Mouse (Mus musculus) heart, postnatal 14 days (tissue): ENCODE data around the gene Chst11. TPM values are rescaled to one million over a fixed set of nuclear protein-coding genes. Genes with fewer than 3 reads are reported as not detected.
"Not testable (repeated sequence)": the region's sequence is repeated elsewhere in the genome, so short reads cannot be mapped to it uniquely, and the experiment has no call there.

Source experiments
- DNase-seq, 2 experiments: peaks; one replicate each; pipeline ENCODE4 v3.0.0; 2021 to 2022
- intact Hi-C: fragments of 180-260 bp; cut with DNase I; formaldehyde crosslinking; loops from one replicate; pipeline ENCODE4 v1.15.1; 2025
- total RNA-seq, 2 experiments: library from RNA; stranded (reverse); gene quantifications; 2 replicates each; pipeline ENCODE4 v1.2.3; 2021

The Chst11 gene
- total RNA-seq, 2 experiments from 2014 or later: 3.4 to 4.1 TPM

DNA sequence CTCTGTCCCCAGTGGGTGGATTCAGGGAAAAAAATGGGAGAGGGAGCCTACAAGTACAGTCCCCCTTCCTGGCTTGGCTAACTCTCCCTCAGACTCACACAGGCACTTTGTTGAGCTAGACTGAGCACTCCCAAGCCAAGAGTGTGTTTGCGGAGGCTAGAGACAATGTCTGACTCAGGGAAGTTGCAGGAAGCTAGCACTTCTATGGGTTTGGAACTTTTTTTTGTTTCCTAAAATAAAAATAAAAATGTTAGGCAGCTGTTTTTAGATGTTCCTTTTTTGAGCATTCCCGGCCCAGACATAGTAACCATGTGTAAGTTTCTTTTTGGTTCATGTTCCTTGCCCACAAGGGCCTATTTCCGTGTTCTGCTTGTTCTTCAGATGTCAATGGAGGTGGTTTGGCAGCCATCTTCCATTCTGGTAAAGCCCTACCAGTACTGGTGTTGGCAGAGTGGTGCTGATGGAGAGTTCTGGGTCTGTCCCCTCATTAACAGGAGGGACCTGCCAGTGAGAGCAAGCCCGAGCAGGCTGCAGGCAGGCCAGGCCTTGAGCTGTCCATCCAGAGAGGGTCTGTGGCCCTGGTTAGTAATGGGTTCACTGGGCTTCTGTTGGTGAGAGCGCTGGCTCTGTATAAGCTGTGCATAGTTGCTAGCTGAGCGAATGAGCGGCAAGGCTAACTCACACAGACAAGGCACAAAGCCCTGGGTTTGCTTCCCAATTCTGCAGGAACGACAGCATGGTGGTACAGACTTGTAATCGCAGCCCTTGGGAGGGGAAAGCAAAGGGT, 116.3 kb downstream of the Chst11 start:
- intact Hi-C loops: loop anchor here (2.0 to 5.0 kb wide), 2 partner anchors 69 to 115 kb away; no protein-coding TSS in a partner anchor
- DNase-seq: no peak

DNA sequence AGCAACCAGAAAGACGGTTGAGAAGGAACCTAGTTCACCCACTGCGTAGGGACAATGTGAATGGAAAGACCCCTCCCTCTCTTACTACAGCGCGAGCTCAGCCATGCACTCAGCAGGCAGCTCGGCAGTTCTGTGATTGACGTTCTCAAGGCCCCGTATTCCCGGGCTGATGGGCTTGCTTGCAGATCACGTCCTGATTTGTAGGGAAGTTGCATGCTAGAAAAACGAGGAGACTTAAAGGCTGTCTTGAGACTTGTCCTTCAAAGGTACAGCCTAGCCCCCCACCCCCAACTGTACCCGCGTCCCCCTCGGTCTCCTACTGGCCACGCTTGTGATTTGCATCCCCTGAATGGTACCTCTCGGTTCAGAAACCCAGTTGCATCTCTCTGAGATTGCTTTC, 117.4 kb downstream of the Chst11 start:
- no peak for DNase-seq
- intact Hi-C loops: loop anchor here (5.0 kb wide), 1 partner anchor 70 kb away; no protein-coding TSS in a partner anchor

DNA sequence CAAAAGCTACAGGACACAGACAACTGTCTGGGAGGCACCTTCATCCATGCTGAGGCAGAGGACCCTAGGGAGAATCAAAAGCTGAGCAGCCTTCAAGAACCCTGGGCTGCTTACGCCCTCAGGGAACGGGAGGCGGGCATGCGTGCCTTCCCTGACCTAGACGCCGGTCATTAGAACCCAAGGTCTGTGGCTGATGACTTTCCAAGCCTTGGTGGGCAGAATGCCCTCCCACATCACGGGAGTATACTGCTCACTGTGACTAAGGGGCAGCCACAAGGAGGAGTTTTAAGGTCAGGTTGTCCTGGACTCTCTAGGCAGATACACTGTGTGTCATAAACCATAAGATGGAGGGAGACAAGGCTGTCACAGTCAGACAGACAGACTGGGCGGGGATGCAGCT, 118.9 kb downstream of the Chst11 start:
- intact Hi-C loops: loop anchor here (5.0 kb wide), 1 partner anchor 72 kb away; no protein-coding TSS in a partner anchor

DNA sequence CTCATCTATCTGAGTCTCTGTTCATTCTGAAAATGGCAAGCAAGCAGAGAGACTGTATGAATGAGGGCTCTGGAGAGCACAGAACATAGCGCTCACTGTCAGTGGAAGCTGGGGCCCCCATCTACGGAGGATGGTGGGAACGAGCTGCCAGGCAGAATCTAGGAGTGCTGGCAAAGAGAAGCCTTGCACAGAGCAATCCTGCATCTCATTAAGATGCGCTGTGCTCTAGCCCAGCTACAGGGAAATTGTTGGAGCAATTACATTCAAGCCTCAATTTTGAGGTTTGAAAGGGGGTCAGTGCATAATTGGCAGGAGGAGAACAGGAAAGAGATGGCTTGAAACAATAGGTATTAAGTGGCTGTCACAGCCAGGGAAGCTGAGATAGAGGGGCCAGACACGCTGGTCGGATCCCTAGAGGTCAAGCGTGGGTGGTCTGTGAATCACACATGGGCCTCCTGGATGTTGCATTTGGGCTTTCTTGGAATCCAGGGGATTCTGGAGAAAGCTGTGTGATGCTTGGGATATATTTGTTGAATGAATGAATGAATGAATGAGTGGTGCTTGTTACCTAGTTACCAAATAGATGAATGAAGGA, 121.0 kb downstream of the Chst11 start:
- intact Hi-C loops: no loop called here
- no peak for DNase-seq

More for the DNA sequence above, 118.9 kb downstream of the Chst11 start:
- DNase-seq: no peak

DNA sequence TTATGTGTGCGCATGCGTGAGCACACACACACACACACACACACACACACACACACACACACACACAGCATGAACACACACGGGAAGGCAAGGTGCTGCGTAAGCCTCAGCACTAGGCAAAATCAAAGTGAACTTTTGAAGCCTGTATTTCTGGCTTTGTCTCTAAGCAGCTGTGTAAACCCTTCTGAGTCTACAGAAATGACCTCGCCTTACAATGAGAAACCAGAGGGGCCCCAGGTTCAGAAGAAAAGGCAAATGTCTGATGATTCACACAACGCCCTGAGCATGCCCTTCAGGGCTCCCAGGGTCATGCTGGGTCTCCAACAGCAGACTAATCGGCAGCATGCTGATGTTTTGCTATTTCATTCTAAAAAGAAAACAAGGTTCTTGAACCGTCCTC, 122.1 kb downstream of the Chst11 start:
- DNase-seq: no peak
- intact Hi-C loops: no loop called here

DNA sequence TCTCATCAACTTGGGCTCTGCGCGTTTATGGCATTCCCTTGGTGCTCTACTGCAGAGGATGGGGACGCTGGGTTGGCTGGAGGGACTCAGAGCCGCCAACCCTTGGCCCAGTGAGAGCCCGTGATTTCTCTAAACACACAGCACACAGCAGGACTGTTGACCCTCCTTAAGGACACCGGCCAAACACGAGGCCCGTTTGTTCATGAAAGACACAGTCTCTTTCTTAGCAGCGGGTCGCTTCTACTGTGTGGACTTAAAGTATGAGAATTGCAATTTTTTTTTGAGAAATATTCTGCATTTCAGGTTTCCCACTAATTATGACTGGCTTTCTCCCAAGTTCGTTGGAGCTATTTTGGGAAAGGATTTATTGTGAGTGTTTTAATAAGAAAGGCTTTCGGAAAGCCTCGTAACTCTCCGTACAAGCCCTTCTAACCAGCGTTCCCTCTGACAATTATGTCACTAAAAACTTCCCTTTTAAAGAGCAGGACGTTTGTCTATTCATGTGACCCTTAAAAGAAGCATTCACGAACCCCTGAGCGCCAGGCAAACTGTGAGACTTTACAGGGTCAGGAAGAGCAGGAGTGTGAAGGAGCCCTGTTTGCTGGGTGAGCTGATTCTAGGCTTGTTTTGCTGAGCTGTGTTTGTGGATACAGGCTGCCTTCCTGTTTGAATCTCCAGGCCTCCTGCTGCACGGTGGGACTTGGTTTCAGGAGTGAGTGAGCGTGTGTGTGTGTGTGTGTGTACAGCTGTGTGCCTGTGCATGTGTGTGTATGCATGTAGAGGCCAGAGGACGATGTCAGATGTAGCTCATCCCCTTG, 122.8 kb downstream of the Chst11 start:
- no peak for DNase-seq
- intact Hi-C loops: no loop called here

DNA sequence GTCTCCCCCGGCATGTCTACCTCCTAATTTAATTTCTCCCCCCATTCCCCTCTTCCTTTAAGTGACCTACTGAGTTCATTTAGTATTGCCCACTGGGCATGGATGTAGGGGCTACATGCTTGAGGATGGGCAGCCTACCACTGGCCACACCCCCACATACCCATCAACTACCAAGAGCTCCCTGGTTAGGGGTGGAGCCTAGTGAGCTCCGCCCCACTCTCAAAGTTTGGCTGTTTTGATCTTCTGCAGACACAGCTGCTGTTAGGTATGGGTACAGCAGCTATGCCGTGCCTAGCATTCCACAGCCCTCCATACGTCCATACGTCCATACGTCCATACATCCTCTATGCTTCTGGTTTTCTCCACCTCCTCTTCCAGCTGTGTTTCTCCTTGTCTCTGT, 123.6 kb downstream of the Chst11 start:
- intact Hi-C loops: no loop called here
- DNase-seq: no peak

DNA sequence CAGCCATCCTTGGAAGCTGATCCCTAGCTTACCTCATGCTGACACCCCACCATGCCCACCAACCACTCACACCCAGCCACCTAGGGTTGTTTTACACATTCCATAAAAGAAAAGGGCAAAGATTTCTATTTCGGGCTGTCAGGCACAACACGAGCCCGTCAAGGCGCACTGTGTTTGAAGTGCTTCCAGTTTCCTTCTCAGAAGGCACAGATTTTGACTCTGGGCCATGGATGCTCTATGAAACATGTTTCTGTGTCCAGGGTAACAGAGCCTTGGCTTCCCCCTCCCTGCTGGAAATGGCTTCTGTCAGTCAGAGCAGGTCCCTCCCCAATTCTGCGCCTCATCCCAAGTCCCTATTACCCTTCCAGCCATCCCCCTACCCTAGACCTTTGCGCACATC, 125.7 kb downstream of the Chst11 start:
- DNase-seq: no peak
- intact Hi-C loops: no loop called here

DNA sequence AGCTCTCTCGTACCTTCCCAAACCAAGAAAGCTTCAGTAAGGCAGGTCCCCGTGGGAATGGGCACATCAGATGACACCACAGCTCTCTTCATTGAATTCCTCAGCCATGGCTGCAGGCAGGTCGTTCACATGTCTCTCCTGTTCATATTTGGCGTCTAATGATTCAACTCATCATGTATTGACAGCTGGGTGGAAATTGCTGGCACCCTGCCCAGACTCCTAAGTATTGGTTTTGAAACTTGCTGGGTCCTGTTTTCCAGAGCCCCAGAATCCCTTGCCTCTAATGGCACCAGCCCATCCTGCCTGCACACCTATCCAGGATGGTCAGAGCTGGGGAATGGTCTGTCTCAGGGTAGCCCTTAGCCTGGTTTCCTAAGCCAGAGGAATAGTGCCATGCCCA, 127.0 kb downstream of the Chst11 start:
- no peak for DNase-seq
- intact Hi-C loops: no loop called here

DNA sequence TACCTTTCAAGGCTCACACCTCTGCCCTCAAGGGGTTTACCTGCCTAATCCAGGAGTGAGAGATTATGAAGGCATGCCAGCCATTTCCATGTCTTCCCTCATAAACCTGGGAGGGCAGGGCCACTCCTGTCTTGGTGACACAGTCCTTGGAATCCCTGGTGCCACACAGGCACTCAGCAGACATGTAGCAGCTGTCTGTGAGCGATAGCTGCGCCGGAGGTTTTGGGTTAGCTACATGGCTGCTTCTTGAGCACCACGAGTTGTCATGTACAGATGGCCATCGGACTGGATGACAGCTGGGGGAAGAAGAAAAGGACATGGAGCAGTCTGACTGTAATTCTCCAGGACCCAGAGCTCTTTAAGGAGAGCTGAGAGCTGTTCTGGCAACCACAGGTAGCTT, 129.3 kb downstream of the Chst11 start:
- DNase-seq: no peak
- intact Hi-C loops: no loop called here

DNA sequence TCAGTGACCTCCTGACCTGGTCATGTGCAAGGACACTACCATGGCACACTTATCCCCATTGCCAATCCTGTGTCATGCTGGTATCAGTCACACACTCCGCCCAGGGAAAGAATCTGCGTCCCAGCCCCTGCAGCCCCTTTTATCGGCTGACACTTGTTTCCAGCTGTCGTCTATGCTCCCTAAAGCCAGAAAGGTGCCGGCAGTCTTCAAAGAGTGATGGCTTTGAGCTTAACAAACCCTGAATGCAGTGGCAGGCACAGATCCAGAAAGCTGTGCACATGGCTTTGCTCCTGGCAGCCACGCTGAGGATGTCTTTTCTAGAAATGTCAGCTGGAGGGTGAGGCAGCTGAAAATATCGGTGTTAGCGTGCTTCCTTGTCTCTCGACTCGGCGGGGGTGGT, 131.6 kb downstream of the Chst11 start:
- intact Hi-C loops: no loop called here
- DNase-seq: peak in 1 of 2 experiments; percentile 16

DNA sequence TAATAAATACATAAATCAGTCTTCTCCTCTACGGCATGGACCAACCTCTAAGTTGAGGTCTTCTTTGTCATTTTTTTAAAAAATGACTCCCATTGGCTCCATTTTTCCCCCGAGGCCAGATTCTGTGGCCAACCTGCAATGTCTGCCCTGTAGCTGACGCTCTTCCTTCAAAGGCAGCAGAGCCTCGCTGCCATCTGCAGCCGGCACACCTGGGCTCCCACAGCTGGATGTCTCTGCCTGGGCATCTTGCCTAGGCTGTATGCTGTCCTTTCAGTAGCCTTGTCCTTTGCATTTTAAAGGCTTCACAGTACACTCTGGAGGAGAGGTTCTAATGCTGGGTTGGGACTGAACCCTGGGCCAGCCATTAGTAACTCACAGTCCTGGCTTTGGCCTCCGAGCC, 132.6 kb downstream of the Chst11 start:
- intact Hi-C loops: no loop called here
- no peak for DNase-seq

DNA sequence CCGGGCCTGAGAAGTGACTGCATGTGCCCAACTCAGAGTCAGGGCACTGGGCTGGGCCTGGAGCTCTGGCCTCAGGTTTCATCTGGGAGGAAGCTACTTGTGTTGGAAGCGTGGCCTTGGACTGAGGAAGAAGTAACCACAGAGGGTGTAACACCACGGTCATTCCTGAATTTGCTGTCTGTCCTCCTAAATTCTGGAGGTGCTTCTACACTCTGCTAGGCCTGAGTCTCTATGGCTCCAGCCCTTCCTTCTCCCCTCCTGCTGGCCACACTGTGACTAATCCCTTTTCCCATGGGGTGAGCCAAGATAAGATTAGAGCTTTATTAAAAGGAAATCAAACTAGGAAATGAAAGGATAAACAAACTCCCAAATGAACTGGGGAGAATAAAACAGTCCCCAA, 133.3 kb downstream of the Chst11 start:
- no peak for DNase-seq
- intact Hi-C loops: no loop called here

DNA sequence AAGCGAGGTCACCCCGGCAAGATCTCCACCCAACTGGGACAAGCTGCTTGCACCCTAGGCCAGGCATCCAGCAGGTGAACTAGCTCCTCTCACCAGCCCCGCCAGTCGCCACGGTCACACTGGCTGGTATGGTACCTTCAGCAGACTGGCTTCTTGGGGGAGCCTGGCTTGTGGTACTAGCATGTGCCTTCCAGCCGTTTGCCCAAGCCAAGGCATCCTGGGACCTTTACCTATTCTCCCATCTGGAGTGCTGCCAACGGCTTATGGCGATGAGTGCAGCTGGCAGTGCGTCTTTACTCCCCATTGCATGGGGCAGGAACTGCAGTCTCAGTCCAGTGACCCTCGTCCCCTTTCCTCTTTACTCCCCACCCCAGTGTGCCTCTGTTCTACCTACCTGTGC, 133.7 kb downstream of the Chst11 start:
- intact Hi-C loops: no loop called here
- no peak for DNase-seq

DNA sequence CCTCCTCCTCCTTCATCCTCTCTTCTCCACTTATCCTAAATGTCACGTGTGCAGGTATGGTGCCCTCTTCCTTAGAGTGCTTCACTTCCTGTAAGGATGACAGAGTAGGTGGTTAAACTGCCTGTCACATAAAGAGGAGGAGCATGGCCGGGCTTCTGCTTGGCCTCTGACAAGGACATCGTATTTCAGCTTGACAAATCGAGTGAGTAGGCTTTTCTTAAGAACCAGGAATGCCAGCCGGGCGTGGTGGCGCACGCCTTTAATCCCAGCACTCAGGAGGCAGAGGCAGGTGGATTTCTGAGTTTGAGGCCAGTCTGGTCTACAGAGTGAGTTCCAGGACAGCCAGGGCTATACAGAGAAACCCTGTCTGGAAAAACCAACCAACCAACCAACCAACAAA, 134.2 kb downstream of the Chst11 start:
- DNase-seq, intact Hi-C loops: not testable (repeated sequence)

DNA sequence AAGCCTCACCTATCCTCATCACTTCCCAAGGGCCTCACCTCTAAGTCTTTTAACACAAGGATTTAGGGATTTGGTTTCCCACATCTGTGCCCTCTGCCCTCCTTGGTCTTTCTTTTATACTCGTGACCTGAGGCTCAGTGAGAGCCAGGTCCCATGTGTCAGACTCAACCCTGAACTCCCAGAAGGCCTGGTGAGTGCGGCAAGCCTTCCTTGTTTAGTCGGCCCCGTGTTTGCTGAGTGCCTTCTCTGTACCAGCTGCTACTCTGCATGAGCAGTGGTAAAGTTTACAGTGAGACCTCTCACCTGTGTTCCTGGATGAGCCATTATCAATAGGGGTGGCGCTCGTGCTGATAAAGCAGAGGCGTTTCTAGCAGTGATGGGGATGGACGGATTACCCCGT, 134.6 kb downstream of the Chst11 start:
- intact Hi-C loops: no loop called here
- no peak for DNase-seq

DNA sequence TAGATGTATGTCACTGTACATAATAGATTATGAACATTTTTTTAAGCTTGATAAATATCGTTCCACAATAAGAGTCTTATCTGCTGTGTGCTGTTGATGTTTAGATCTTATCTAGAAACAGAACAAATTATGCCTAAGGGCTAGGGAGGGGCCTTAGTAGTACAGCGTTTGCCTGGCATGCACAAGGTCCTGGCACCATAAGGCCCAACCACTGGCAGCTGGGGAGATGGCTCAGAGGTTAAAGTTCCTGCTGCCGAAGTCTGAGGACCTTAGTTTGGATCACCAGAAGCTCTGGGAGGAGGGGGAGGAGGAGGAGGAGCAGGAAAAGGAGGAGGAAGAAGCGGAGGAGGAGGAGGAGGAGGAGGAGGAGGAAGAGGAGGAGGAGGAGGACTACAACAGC, 135.6 kb downstream of the Chst11 start:
- DNase-seq: no peak
- intact Hi-C loops: no loop called here

DNA sequence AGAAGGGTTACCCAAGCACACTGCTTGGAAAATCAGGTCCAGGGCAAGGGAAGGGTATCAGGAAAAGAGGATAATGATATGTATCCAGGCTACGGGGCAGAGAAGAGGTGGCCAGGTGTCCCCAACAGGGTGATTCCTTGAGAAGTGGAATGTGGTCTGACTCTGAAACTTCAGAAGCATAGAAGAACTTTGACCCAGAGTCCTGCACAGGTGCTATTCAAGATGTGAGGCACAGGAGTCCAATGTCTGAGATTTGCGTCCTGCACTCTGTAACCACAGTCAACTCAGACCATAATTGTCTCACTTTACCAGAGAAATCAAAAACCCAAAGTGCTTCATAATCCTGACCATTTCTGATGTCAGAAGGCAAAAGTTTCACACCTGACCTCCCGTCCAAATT, 139.3 kb downstream of the Chst11 start:
- no peak for DNase-seq
- intact Hi-C loops: no loop called here

DNA sequence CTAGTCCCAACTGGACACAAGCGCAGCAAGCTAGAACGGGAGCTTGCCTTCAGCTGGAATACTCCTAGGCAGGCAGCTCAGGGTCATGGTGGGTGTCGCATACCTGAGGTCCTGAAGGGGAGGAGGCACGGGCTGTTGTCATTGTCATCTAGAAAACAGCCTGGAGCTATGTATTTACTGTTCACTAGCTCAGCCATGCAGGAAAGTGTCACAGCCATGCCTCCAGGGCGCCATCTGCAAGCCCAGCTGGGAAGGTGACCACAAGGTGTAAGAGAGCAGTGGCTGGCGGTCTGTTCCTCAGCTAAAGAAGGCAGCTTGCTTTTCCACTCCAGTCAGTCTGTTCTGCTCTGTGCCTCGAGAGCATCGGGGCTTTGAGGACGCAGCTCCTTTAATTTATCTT, 141.1 kb downstream of the Chst11 start:
- intact Hi-C loops: no loop called here
- DNase-seq: no peak

DNA sequence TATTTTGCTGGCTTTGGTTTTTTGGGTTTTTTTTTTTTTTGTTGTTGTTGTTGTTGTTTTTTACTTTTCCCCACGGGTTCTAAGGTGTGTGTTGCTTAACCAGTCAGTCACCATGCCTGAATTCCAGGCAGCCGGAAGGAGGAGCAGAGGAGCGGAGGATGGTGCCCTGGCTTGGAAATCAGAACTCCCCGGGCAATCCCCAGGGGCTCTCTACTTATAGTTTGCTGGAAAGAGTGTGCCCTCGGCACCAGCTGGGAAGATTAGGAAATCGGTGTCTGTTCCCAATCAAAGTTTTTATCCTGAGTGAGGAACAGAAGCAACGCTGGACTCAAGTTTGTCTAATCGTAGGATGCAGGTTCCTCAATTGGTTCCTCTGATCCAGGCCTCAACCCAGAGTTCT, 143.1 kb downstream of the Chst11 start:
- intact Hi-C loops: no loop called here

DNA sequence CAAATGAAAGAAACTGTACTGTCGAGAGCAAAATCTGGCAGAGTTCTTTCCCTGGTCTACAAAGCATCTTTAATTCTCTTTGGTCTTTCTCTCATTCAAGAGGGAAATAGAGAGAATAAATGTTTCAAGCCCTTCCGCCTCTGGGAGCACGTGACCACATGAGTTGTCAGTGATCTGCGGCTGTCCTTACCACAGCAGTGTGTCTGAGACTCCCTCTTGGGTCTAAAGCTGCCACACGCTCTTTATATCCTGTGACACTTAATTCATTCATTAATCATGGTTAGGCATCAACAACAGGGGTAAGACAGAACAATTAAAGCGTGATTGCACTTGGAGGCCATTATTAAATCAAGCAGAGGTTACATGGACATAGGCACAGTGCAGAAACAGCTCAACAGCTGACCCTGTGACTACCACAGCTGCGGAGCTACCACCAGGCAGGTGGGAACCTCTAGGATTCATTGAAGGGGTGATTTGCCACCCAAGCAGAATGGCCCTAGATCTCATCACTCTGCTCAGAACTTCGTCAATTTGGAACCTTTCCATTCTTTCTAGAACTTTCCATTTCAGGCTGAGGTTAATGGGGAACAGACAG, 144.4 kb downstream of the Chst11 start:
- DNase-seq: no peak
- intact Hi-C loops: no loop called here

More for the DNA sequence above, 143.1 kb downstream of the Chst11 start:
- no peak for DNase-seq
